Mouse (Mus musculus): ENCODE measurements around the gene Gcnt1. TPM values are rescaled to one million over a fixed set of nuclear protein-coding genes. Genes with fewer than 3 reads are reported as not detected.

The Gcnt1 gene
- total and polyA plus RNA-seq, 3 experiments: 0.22 TPM; not detected in 2

DNA sequence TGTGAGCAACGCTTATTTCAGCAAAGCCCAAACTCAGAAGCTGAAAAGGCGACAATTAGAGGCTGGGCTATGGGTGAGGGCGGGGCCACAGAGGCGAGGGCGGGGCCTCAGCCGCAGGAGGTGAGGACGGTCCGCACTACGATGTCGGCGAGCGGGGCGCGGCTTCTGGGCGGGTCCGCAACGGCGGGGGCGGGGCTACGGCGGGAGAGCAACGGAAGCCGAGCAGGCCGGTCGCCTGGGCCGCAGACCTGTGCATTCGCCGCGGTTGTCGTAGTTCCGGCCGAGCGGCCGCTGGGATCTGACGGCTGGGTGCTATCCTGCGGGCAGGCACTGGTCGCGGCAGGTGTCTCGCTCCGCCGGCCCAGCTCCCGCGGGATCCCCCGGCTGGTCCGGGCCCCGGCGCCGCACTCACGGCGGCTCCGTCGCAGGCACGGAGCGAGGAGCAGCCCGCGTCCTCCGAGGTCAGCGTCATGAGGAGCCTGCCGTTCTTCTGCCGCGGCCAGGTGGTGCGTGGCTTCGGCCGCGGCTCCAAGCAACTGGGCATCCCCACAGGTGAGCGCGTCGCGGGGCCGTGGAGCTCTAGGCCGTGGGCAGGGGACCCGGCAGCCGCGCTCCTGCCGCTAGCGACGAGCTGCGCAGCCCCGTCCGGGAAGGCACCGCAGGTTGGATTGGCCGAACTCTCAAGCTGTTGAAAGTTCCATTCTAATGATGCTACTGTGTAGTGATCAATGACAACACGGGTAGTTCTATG, 21.4 kb upstream of the Gcnt1 start, which contains the start of gene Rfk (continued):
- TF ChIP-seq MEF2A (IDR thresholded peaks at IDR 0.05; ENCODE audit: extremely low read depth, insufficient replicate concordance, low read depth, low read length, poor library complexity, severe bottlenecking) (no peak), TCF12 (IDR thresholded peaks at IDR 0.05; ENCODE audit: low read depth, low read length) (0 out of 2 replicates have a peak, but pooled peaks have one; percentile 23), POLR2AphosphoS2 (IDR thresholded peaks at IDR 0.05; ENCODE audit: low read length) (peak; percentile 73)

- H3K4me1 ChIP-seq (ENCODE audit: control insufficient read depth in 1 of 2, insufficient read depth in 2 of 2, low read length in 2 of 2): peaks cover 3 to 24% of the 10 kb centered on the region in 2 experiments; a peak in 3 of 4 replicates
- H3K36me3 ChIP-seq (ENCODE audit: control insufficient read depth in 1 of 2, insufficient read depth in 2 of 2, low read length in 2 of 2): peaks cover 0 to 22% of the 10 kb centered on the region in 2 experiments; a peak in 3 of 4 replicates
- no peak for DNase-seq (ENCODE audit: low read depth, low spot score)
- H3K27me3 ChIP-seq (ENCODE audit: control insufficient read depth in 1 of 2, insufficient read depth in 2 of 2, low read length in 2 of 2): no peaks in the 10 kb centered on the region
- no peak overlapping the region for H3K27ac ChIP-seq (ENCODE audit: control insufficient read depth, low read depth, low read length)
- H3K9ac ChIP-seq (ENCODE audit: control insufficient read depth, low read depth, low read length, poor library complexity, severe bottlenecking): peak overlapping the region; percentile 58; the same call in 1 of the 2 replicates
- H3K4me3 ChIP-seq (ENCODE audit: control insufficient read depth in 1 of 2, insufficient read depth in 1 of 2, low read depth in 2 of 2, low read length in 2 of 2): peak overlapping the region in 1 of 2 experiments; percentile 36; a peak in 2 of 4 replicates
- TF ChIP-seq POLR2AphosphoS5 (IDR thresholded peaks at IDR 0.05; ENCODE audit: borderline replicate concordance, low read depth, low read length): no peak
- TF ChIP-seq NELFE (IDR thresholded peaks at IDR 0.05; ENCODE audit: low read depth, low read length): no peak
- no peak for TF ChIP-seq MAX (IDR thresholded peaks at IDR 0.05; ENCODE audit: low read length)
- no peak for TF ChIP-seq ZC3H11A (IDR thresholded peaks at IDR 0.05; ENCODE audit: low read depth, low read length)
- TF ChIP-seq POLR2AphosphoS2 (IDR thresholded peaks at IDR 0.05; ENCODE audit: low read length): no peak
- no peak for TF ChIP-seq ZNF384 (IDR thresholded peaks at IDR 0.05; ENCODE audit: low read depth, low read length)
- no peak for TF ChIP-seq MYC (IDR thresholded peaks at IDR 0.05; ENCODE audit: low read depth, low read length)
- no peak for TF ChIP-seq MAZ (IDR thresholded peaks at IDR 0.05; ENCODE audit: low read depth, low read length)
- no peak for TF ChIP-seq SIN3A (IDR thresholded peaks at IDR 0.05; ENCODE audit: low read length)
- TF ChIP-seq CTCF (IDR thresholded peaks at IDR 0.05 in 2 of 3, conservative IDR thresholded peaks at IDR 0.05 in 1 of 3; ENCODE audit: control insufficient read depth in 1 of 3, insufficient read depth in 1 of 3, low read depth in 2 of 3, low read length in 3 of 3, poor library complexity in 1 of 3, severe bottlenecking in 1 of 3): no peak
- no peak for TF ChIP-seq MEF2A (IDR thresholded peaks at IDR 0.05; ENCODE audit: extremely low read depth, insufficient replicate concordance, low read depth, low read length, poor library complexity, severe bottlenecking)
- H3K9me3 ChIP-seq (replicated peaks; ENCODE audit: insufficient read depth, low read length): no peaks in the 10 kb centered on the region
- peaks cover 9% of the 10 kb centered on the region for H3K79me2 ChIP-seq (ENCODE audit: control insufficient read depth, insufficient read depth, low read length, poor library complexity)
Observed at GRCm38 (mm10) chr19:17392866-17393265, 20.2 kb upstream of the Gcnt1 start.

DNA sequence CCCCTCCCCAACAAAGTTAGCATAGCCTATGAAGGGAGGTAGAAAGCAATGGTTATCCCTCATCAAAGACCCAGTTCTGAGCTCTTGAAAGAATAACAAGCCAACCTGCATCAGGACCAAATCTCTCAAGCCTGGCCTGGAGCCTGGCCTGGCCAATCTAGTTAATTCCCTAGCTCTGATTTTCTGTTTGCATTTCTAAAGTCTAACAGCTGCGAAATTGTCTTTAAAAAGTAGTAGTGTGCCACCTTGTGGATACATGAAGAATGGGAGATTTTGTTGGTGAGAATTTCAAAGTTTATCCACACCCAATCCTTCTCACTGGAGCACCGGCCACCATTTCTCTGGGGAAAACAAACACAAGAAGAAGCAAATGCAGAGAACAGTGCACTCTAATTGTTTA, 15.8 kb upstream of the Gcnt1 start:
- peaks cover 1 to 5% of the 10 kb centered on the region in 2 experiments; a peak in 2 of 4 replicates for H3K27me3 ChIP-seq (ENCODE audit: control insufficient read depth in 1 of 2, insufficient read depth in 2 of 2, low read length in 2 of 2)
- peak; percentile 52 for DNase-seq (ENCODE audit: low read depth, low spot score)
- no peaks in the 10 kb centered on the region for H3K9me3 ChIP-seq (replicated peaks; ENCODE audit: insufficient read depth, low read length)
- no peak overlapping the region for H3K27ac ChIP-seq (ENCODE audit: control insufficient read depth, low read depth, low read length)
- no peak overlapping the region for H3K4me3 ChIP-seq (ENCODE audit: control insufficient read depth in 1 of 2, insufficient read depth in 1 of 2, low read depth in 2 of 2, low read length in 2 of 2)
- peaks cover under 1 to 6% of the 10 kb centered on the region in 2 experiments; a peak in 3 of 4 replicates for H3K4me1 ChIP-seq (ENCODE audit: control insufficient read depth in 1 of 2, insufficient read depth in 2 of 2, low read length in 2 of 2)
- H3K36me3 ChIP-seq (ENCODE audit: control insufficient read depth in 1 of 2, insufficient read depth in 2 of 2, low read length in 2 of 2): peaks cover 0 to 3% of the 10 kb centered on the region in 2 experiments; a peak in 2 of 4 replicates
- no peaks in the 10 kb centered on the region for H3K79me2 ChIP-seq (ENCODE audit: control insufficient read depth, insufficient read depth, low read length, poor library complexity)
- H3K9ac ChIP-seq (ENCODE audit: control insufficient read depth, low read depth, low read length, poor library complexity, severe bottlenecking): no peak overlapping the region
- TF ChIP-seq TCF12 (IDR thresholded peaks at IDR 0.05; ENCODE audit: low read depth, low read length) (no peak), ZKSCAN1 (IDR thresholded peaks at IDR 0.05; ENCODE audit: low read depth, low read length) (no peak), MAX (IDR thresholded peaks at IDR 0.05; ENCODE audit: low read length) (no peak), TAL1 (IDR thresholded peaks at IDR 0.05; ENCODE audit: low read length) (no peak), POLR2A (IDR thresholded peaks at IDR 0.05; ENCODE audit: control insufficient read depth in 1 of 2, insufficient read depth in 1 of 2, low read depth in 1 of 2, low read length in 2 of 2, poor library complexity in 1 of 2) (no peak), ELF1 (IDR thresholded peaks at IDR 0.05; ENCODE audit: low read depth, low read length) (no peak), CHD1 (IDR thresholded peaks at IDR 0.05; ENCODE audit: low read depth, low read length) (no peak), MYB (IDR thresholded peaks at IDR 0.05; ENCODE audit: low read depth, low read length) (no peak), ZC3H11A (IDR thresholded peaks at IDR 0.05; ENCODE audit: low read depth, low read length) (peak; percentile 87), MAFK (IDR thresholded peaks at IDR 0.05; ENCODE audit: borderline replicate concordance, low read depth, low read length) (no peak), TBP (IDR thresholded peaks at IDR 0.05; ENCODE audit: low read depth, low read length) (no peak), RAD21 (IDR thresholded peaks at IDR 0.05; ENCODE audit: low read depth, low read length) (peak; percentile 84), SMC3 (IDR thresholded peaks at IDR 0.05; ENCODE audit: low read depth, low read length) (peak; percentile 92), CTCF (IDR thresholded peaks at IDR 0.05 in 2 of 3, conservative IDR thresholded peaks at IDR 0.05 in 1 of 3; ENCODE audit: control insufficient read depth in 1 of 3, insufficient read depth in 1 of 3, low read depth in 2 of 3, low read length in 3 of 3, poor library complexity in 1 of 3, severe bottlenecking in 1 of 3) (peak; percentile 1 to 73 (median 37); a peak in 5 of 6 replicates), MXI1 (IDR thresholded peaks at IDR 0.05; ENCODE audit: low read depth, low read length) (no peak), SIN3A (IDR thresholded peaks at IDR 0.05; ENCODE audit: low read length) (no peak), HCFC1 (IDR thresholded peaks at IDR 0.05; ENCODE audit: low read depth, low read length) (no peak), GABPA (IDR thresholded peaks at IDR 0.05; ENCODE audit: low read depth, low read length) (no peak), NRF1 (IDR thresholded peaks at IDR 0.05; ENCODE audit: insufficient read depth, low read depth, low read length, poor library complexity, severe bottlenecking) (no peak), POLR2AphosphoS5 (IDR thresholded peaks at IDR 0.05; ENCODE audit: borderline replicate concordance, low read depth, low read length) (no peak)
